Mouse (Mus musculus) liver, postnatal 0 days (tissue): ENCODE data around the gene Adarb1.

Source experiments
- CTCF ChIP-seq: sonication (generic); IDR thresholded peaks from 2 replicates; pipeline ENCODE4 v1.5.1; 2016; ENCODE audit warnings: antibody characterized with exemption, low read depth
- EP300 ChIP-seq: IDR thresholded peaks from 2 replicates; pipeline ENCODE4 v1.6.1; 2016; ENCODE audit warnings: antibody characterized with exemption, low read depth, mild to moderate bottlenecking

GRCm38 (mm10) chr10:77367973-77368372 is 50.1 kb downstream of the Adarb1 start:
- TF ChIP-seq CTCF (no peak), EP300 (no peak)
